Comparison of ENCODE assay signal across 19 mouse cellular contexts in genomic region chr15:11097967-11098702, GRCm38 (mm10). TPM values are rescaled to one million over a fixed set of nuclear protein-coding genes. Genes with fewer than 3 reads are reported as not detected.
DNase-seq lines count a peak whose midpoint lies in the region; ATAC-seq and TF ChIP-seq lines count a peak whose summit lies in the region.
"Had no signal": no experiment of that assay in that cellular context is flagged by ENCODE, and none has a peak within 500 bp of the region (broad histone marks: within the 10 kb centered on the region; RNA-seq: fewer than 3 reads in every experiment).

No protein-coding gene starts in this region.

- WGBS in limb, embryonic 12.5 days = 40% methylated on average over 4 of the region's 4 CpGs

- H3K4me3 ChIP-seq in embryonic fibroblast, embryonic 13.5 days (ENCODE audit: insufficient read depth, low read length) = no peak overlapping the region
- H3K4me3 ChIP-seq in limb, embryonic 12.5 days (replicated peaks) = no peak overlapping the region
- H3K4me3 ChIP-seq: liver, embryonic 13.5 days; midbrain, embryonic 12.5 days; stomach, embryonic 15.5 days had no signal

- no peaks in the 10 kb centered on the region for H3K36me3 ChIP-seq in limb, embryonic 12.5 days
- H3K36me3 ChIP-seq: liver, embryonic 13.5 days; midbrain, embryonic 12.5 days; stomach, embryonic 15.5 days had no signal

- TF ChIP-seq CTCF in embryonic fibroblast, embryonic 13.5 days (IDR thresholded peaks at IDR 0.05; ENCODE audit: borderline replicate concordance, insufficient read depth, low read length) = no peak

- peak overlapping the region; percentile 22 for H3K4me2 ChIP-seq in limb, embryonic 12.5 days
- H3K4me2 ChIP-seq: liver, embryonic 13.5 days; midbrain, embryonic 12.5 days; stomach, embryonic 15.5 days had no signal

- DNase-seq in embryo, embryonic 10 days (ENCODE audit: low spot score) = peak; percentile 40
- no peak for DNase-seq in embryo, embryonic 9.5 days (ENCODE audit: extremely low spot score)
- DNase-seq in adipocyte (ENCODE audit: low spot score) = peak; percentile 35
- DNase-seq in frontal cortex, postnatal 36 days (ENCODE audit: low spot score in 2 of 2) = no peak
- DNase-seq in urinary bladder, postnatal 10 days (ENCODE audit: low spot score) = no peak
- no peak for DNase-seq in adrenal gland, adult (ENCODE audit: inconsistent age in 2 of 2, low spot score in 1 of 2)
- DNase-seq: cerebellum, adult 9-10 months; layer of hippocampus, postnatal 36 days; liver, embryonic 13.5 days; lung, postnatal 10 days; retina, postnatal 1 day; thymus, postnatal 4 days had no signal

- H3K4me1 ChIP-seq in embryonic fibroblast, embryonic 13.5 days (ENCODE audit: control insufficient read depth, insufficient read depth, low read length) = peaks cover 9% of the 10 kb centered on the region
- H3K4me1 ChIP-seq in limb, embryonic 12.5 days (replicated peaks) = peaks cover 25% of the 10 kb centered on the region
- H3K4me1 ChIP-seq: liver, embryonic 13.5 days; stomach, embryonic 15.5 days had no signal

- no peak overlapping the region for H3K9ac ChIP-seq in limb, embryonic 12.5 days (replicated peaks)
- H3K9ac ChIP-seq: liver, embryonic 13.5 days; midbrain, embryonic 12.5 days; stomach, embryonic 15.5 days had no signal

- TF ChIP-seq POLR2A in embryonic fibroblast, embryonic 13.5 days (IDR thresholded peaks at IDR 0.05; ENCODE audit: low read depth, low read length) = no peak

- peak; percentile 93 for ATAC-seq in limb, embryonic 12.5 days (ENCODE audit: insufficient number of reproducible peaks, insufficient read depth, low FRiP score, low TSS enrichment, low read depth)
- ATAC-seq: forebrain, embryonic 16.5 days; inflammation-experienced regulatory T-cells, adult 6 months; Patski had no signal

- H3K9me3 ChIP-seq in limb, embryonic 12.5 days = no peaks in the 10 kb centered on the region
- H3K9me3 ChIP-seq: liver, embryonic 13.5 days; midbrain, embryonic 12.5 days; stomach, embryonic 15.5 days had no signal

- H3K27me3 ChIP-seq in limb, embryonic 12.5 days = no peaks in the 10 kb centered on the region
- H3K27me3 ChIP-seq: liver, embryonic 13.5 days; midbrain, embryonic 12.5 days; Patski; stomach, embryonic 15.5 days had no signal

- peak overlapping the region; percentile 62; the same call in 1 of the 2 replicates for H3K27ac ChIP-seq in embryonic fibroblast, embryonic 13.5 days (ENCODE audit: insufficient read depth, low read length)
- H3K27ac ChIP-seq in limb, embryonic 12.5 days = peak overlapping the region; percentile 91
- H3K27ac ChIP-seq: liver, embryonic 13.5 days; midbrain, embryonic 12.5 days; stomach, embryonic 15.5 days had no signal

RNA-seq across cellular contexts. Expression of gene Adamts12, which starts 33.5 kb away (rescaled TPM):
- 35.1 and 40.9 TPM in 2 replicates for polyA plus RNA-seq in embryonic fibroblast, embryonic 13.5 days (2011; ENCODE audit: insufficient read length, low read depth, missing spikeins)
- polyA plus RNA-seq in limb, embryonic 12.5 days (2016; fragmentation: Nextera tagmentation; extraction: Ambion mirVana) = 2.1 and 3.5 TPM in 2 replicates
- polyA plus RNA-seq: inflammation-experienced regulatory T-cells, adult 6 months had no signal

Comparison
In these comparisons a context has a peak if more than half of its experiments do, and no peak if none do; other contexts are left out.
1. DNase-seq: peak in embryo, embryonic 10 days (single experiment) and adipocyte (single experiment); none in embryo, embryonic 9.5 days (single experiment), frontal cortex, postnatal 36 days (0 of 2), urinary bladder, postnatal 10 days (single experiment) and adrenal gland, adult (0 of 2).